Mouse (Mus musculus) thymus, adult 2 months (tissue): ENCODE data around the gene Ccdc88c. TPM values are rescaled to one million over a fixed set of nuclear protein-coding genes. Genes with fewer than 3 reads are reported as not detected.

Source experiments
- DNase-seq: peaks from one replicate; pipeline ENCODE4 v3.0.0; 2021
- H3K27ac ChIP-seq: fragments of 200-500 bp; 2 replicates; pipeline ENCODE4 v1.5.1; 2012; ENCODE audit warnings: low read length, control low read depth; ENCODE audit not compliant: control insufficient read depth, insufficient read depth
- H3K27me3 ChIP-seq: fragments of 200-500 bp; 2 replicates; pipeline ENCODE4 v1.6.1; 2012; ENCODE audit warnings: mild to moderate bottlenecking, low read length, moderate library complexity, mixed read lengths; ENCODE audit not compliant: control insufficient read depth, insufficient read depth
- H3K36me3 ChIP-seq: fragments of 200-500 bp; 2 replicates; pipeline ENCODE4 v1.6.1; 2012; ENCODE audit warnings: mild to moderate bottlenecking, low read length, moderate library complexity; ENCODE audit not compliant: control insufficient read depth, insufficient read depth
- H3K4me1 ChIP-seq: fragments of 200-500 bp; replicated peaks from 2 replicates; pipeline ENCODE4 v1.6.1; 2012; ENCODE audit warnings: low read length; ENCODE audit not compliant: control insufficient read depth, insufficient read depth
- H3K4me3 ChIP-seq: fragments of 200-500 bp; 2 replicates; pipeline ENCODE4 v1.5.1; 2012; ENCODE audit warnings: mild to moderate bottlenecking, low read length, control low read depth, moderate library complexity; ENCODE audit not compliant: control insufficient read depth, insufficient read depth
- CTCF ChIP-seq: fragments of 200-500 bp; IDR thresholded peaks from 2 replicates; pipeline ENCODE4 v1.5.1; 2012; ENCODE audit warnings: mild to moderate bottlenecking, control low read depth, low read length, moderate library complexity, borderline replicate concordance; ENCODE audit not compliant: control insufficient read depth, poor library complexity, insufficient read depth; ENCODE audit errors: extremely low read depth
- POLR2A ChIP-seq: fragments of 200-500 bp; IDR thresholded peaks from 2 replicates; pipeline ENCODE4 v1.6.1; 2012; ENCODE audit warnings: mild to moderate bottlenecking, low read length, control low read depth, moderate library complexity; ENCODE audit not compliant: control insufficient read depth, poor library complexity, insufficient read depth; ENCODE audit errors: extremely low read depth
- WGBS: fragments of 180-500 bp; shearing (Covaris S2); methylation state at CpG from one replicate; pipeline ENCODE4 v1.1.7; 2018; 5-methylcytosine and 5-hydroxymethylcytosine counted together
- polyA plus RNA-seq: library from polyadenylated mRNA; depleted of rRNA; stranded (reverse); fragments of >200 nt; gene quantifications from 2 replicates; pipeline ENCODE4 v1.2.3, GENCODE M21; 2012

Ccdc88c gene
- polyA plus RNA-seq, 1 experiment = 75.0 TPM

- WGBS = 21% methylated on average over 9 of the region's 9 CpGs
- no peak for TF ChIP-seq POLR2A
- no peak for TF ChIP-seq CTCF
- no peak overlapping the region for H3K4me3 ChIP-seq
- H3K27ac ChIP-seq = peak overlapping the region; percentile 33
- H3K4me1 ChIP-seq = peaks cover 61% of the 10 kb centered on the region
- no peaks in the 10 kb centered on the region for H3K27me3 ChIP-seq
- DNase-seq = no peak
- H3K36me3 ChIP-seq = no peaks in the 10 kb centered on the region
Observed at GRCm38 (mm10) chr12:101007427-101007826, 21.4 kb downstream of the Ccdc88c start.

GRCm38 (mm10) chr12:101005665-101006420, 23.0 kb downstream of the Ccdc88c start:
- Histone ChIP-seq H3K4me1 (peaks cover 54% of the 10 kb centered on the region), H3K4me3 (no peak overlapping the region), H3K27me3 (no peaks in the 10 kb centered on the region), H3K36me3 (peaks cover 1% of the 10 kb centered on the region; the same call in 1 of the 2 replicates), H3K27ac (peak overlapping the region; percentile 25; the same call in 1 of the 2 replicates)
- no peak for DNase-seq
- 92% methylated on average over 12 of the region's 12 CpGs for WGBS
- no peak for TF ChIP-seq POLR2A
- no peak for TF ChIP-seq CTCF

GRCm38 (mm10) chr12:101004982-101005381, 23.9 kb downstream of the Ccdc88c start:
- no peaks in the 10 kb centered on the region for H3K27me3 ChIP-seq
- TF ChIP-seq POLR2A (no peak), CTCF (no peak)
- H3K4me1 ChIP-seq = peaks cover 48% of the 10 kb centered on the region
- no peak for DNase-seq
- no peak overlapping the region for H3K27ac ChIP-seq
- H3K4me3 ChIP-seq = no peak overlapping the region
- WGBS = 95% methylated on average over 5 of the region's 5 CpGs
- peaks cover 5% of the 10 kb centered on the region; the same call in 1 of the 2 replicates for H3K36me3 ChIP-seq

- H3K36me3 ChIP-seq = peaks cover 5% of the 10 kb centered on the region; the same call in 1 of the 2 replicates
- H3K27me3 ChIP-seq = no peaks in the 10 kb centered on the region
- no peak overlapping the region for H3K27ac ChIP-seq
- TF ChIP-seq CTCF = no peak
- H3K4me3 ChIP-seq = no peak overlapping the region
- no peak for DNase-seq
- peaks cover 40% of the 10 kb centered on the region for H3K4me1 ChIP-seq
- WGBS = 86% methylated on average over 4 of the region's 4 CpGs
Observed at GRCm38 (mm10) chr12:101002801-101003513, 25.9 kb downstream of the Ccdc88c start.

- peaks cover 5% of the 10 kb centered on the region; the same call in 1 of the 2 replicates for H3K36me3 ChIP-seq
- no peak for DNase-seq
- no peak overlapping the region for H3K4me3 ChIP-seq
- H3K4me1 ChIP-seq = peaks cover 40% of the 10 kb centered on the region
- H3K27ac ChIP-seq = no peak overlapping the region
- TF ChIP-seq CTCF (no peak), POLR2A (no peak)
- H3K27me3 ChIP-seq = no peaks in the 10 kb centered on the region
- 87% methylated on average over 7 of the region's 7 CpGs for WGBS
Observed at GRCm38 (mm10) chr12:100999061-100999954, 29.5 kb downstream of the Ccdc88c start.

- no peak for DNase-seq
- Histone ChIP-seq H3K27ac (no peak overlapping the region), H3K27me3 (no peaks in the 10 kb centered on the region), H3K36me3 (peaks cover 5% of the 10 kb centered on the region; the same call in 1 of the 2 replicates), H3K4me1 (peaks cover 45% of the 10 kb centered on the region), H3K4me3 (no peak overlapping the region)
- TF ChIP-seq CTCF = no peak
- TF ChIP-seq POLR2A = no peak
- WGBS = 87% methylated on average over 8 of the region's 8 CpGs
Observed at GRCm38 (mm10) chr12:100998564-100998962, 30.3 kb downstream of the Ccdc88c start.
